Mouse (Mus musculus) embryonic fibroblast, embryonic 13.5 days (primary cell): ENCODE measurements around the gene Orm1.

Experiments
- CTCF ChIP-seq: IDR thresholded peaks from 2 replicates; pipeline ENCODE4 v1.5.1; 2011; ENCODE audit warnings: mild to moderate bottlenecking, control low read depth, low read length, moderate library complexity, borderline replicate concordance; ENCODE audit not compliant: insufficient read depth
- POLR2A ChIP-seq: IDR thresholded peaks from 2 replicates; pipeline ENCODE4 v1.6.1; 2011; ENCODE audit warnings: low read depth, mild to moderate bottlenecking, control low read depth, low read length, moderate library complexity

DNA sequence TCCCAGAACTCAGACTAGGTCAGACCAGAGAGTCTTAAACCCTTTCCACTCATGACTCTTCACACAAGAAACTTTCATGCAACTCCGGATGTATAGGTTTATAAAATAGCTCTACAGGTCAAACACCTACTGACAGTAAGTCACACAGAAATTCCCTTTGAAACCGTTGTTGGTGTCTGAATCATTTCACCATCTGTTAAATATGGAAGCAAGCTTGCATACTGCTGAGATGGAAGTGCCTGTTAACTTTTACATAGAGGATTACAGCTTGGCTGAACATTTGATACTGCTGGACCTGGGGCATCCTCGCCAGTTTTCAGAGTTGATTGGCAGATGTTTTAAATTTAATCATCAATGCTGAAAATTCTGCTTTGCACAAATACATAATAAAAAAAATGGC, 48.1 kb upstream of the Orm1 start:
- no peak for TF ChIP-seq CTCF
- TF ChIP-seq POLR2A: no peak
